Mouse (Mus musculus) E14TG2a.4 (cell line): ENCODE results near the gene Dnaja3.

ENCODE experiments used
- CTCF ChIP-seq: conservative IDR thresholded peaks from 2 replicates; pipeline ENCODE4 v1.5.1; 2014; ENCODE audit warnings: low read length
- POU5F1 ChIP-seq: IDR thresholded peaks from 2 replicates; pipeline ENCODE4 v1.6.1; 2014; ENCODE audit warnings: low read length, borderline replicate concordance

DNA sequence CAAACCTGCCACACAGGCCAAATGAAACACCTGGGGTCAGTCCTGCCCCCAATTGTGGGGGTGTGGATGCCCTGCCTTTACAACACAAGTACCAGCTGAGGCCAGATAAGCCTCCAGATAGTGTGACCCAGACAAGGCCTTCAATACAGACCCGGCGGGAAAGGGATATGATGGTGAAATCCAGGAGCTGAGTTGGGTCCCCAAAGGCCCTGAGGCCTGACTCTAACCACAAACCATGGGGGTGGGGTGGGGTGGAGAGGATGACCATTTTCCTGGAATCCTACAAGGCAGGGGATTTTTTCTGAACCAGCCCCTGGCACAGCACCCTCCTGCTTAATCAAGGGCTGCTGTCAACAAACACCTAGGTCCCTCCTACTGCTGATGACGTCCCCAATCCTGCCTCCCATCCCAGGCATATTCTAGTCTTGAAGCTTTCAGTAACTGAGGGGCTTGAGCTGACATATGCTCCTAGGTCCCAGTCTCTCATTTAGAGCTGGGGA is 848 bp upstream of the Dnaja3 start:
- no peak for TF ChIP-seq CTCF
- no peak for TF ChIP-seq POU5F1
